Mouse (Mus musculus) thymus, adult 2 months (tissue): ENCODE measurements at regions not wholly inside any gene's neighbourhood (a gene's known extent, or its start where the extent isn't known, plus 50 kb on each side); places are given as distances from the start of the nearest gene placed in this dataset.

Experiments
- CTCF ChIP-seq: fragments of 200-500 bp; IDR thresholded peaks from 2 replicates; pipeline ENCODE4 v1.5.1; 2012; ENCODE audit warnings: mild to moderate bottlenecking, control low read depth, low read length, moderate library complexity, borderline replicate concordance; ENCODE audit not compliant: control insufficient read depth, poor library complexity, insufficient read depth; ENCODE audit errors: extremely low read depth
- POLR2A ChIP-seq: fragments of 200-500 bp; IDR thresholded peaks from 2 replicates; pipeline ENCODE4 v1.6.1; 2012; ENCODE audit warnings: mild to moderate bottlenecking, low read length, control low read depth, moderate library complexity; ENCODE audit not compliant: control insufficient read depth, poor library complexity, insufficient read depth; ENCODE audit errors: extremely low read depth

- TF ChIP-seq CTCF (no peak), POLR2A (no peak)
These were observed 181.4 kb upstream of the Nlrp1b start for GRCm38 (mm10) chr11:71411958-71412357.
